Mouse (Mus musculus) intestine, postnatal 0 days (tissue): ENCODE measurements at regions not wholly inside any gene's neighbourhood (a gene's known extent, or its start where the extent isn't known, plus 50 kb on each side); places are given as distances from the start of the nearest gene placed in this dataset.

Experiments used
- ATAC-seq: fragments of 200-750 bp; cut with Nextera tagmentation; 2 replicates; pipeline ENCODE4 v1.8.0; 2017; ENCODE audit warnings: mild to moderate bottlenecking, moderate TSS enrichment, moderate library complexity
- H3K27ac ChIP-seq: fragments of 300-500 bp; sonication (generic); 2 replicates; pipeline ENCODE4 v1.5.1; 2014; ENCODE audit warnings: mild to moderate bottlenecking, low read depth, low read length, moderate library complexity
- H3K27me3 ChIP-seq: fragments of 300-500 bp; sonication (generic); replicated peaks from 2 replicates; pipeline ENCODE4 v1.6.1; 2014; ENCODE audit warnings: low read length, mixed read lengths; ENCODE audit not compliant: control insufficient read depth, insufficient read depth
- H3K36me3 ChIP-seq: fragments of 300-500 bp; sonication (generic); 2 replicates; pipeline ENCODE4 v1.6.1; 2014; ENCODE audit warnings: mild to moderate bottlenecking, moderate library complexity; ENCODE audit not compliant: control insufficient read depth, insufficient read depth
- H3K4me1 ChIP-seq: fragments of 300-500 bp; sonication (generic); replicated peaks from 2 replicates; pipeline ENCODE4 v1.6.1; 2014; ENCODE audit warnings: antibody characterized with exemption, low read length, mixed read lengths; ENCODE audit not compliant: control insufficient read depth, insufficient read depth
- H3K4me2 ChIP-seq: fragments of 300-500 bp; sonication (generic); replicated peaks from 2 replicates; pipeline ENCODE4 v1.6.1; 2014; ENCODE audit warnings: low read depth, mild to moderate bottlenecking, moderate library complexity
- H3K4me3 ChIP-seq: fragments of 300-500 bp; sonication (generic); 2 replicates; pipeline ENCODE4 v1.5.1; 2014; ENCODE audit warnings: low read depth, low read length
- H3K9ac ChIP-seq: fragments of 300-500 bp; sonication (generic); 2 replicates; pipeline ENCODE4 v1.6.1; 2014; ENCODE audit warnings: mild to moderate bottlenecking, low read depth, low read length
- H3K9me3 ChIP-seq: fragments of 300-500 bp; sonication (generic); 2 replicates; pipeline ENCODE4 v1.6.1; 2016; ENCODE audit warnings: mixed run types; ENCODE audit not compliant: control insufficient read depth
- CTCF ChIP-seq: sonication (generic); IDR thresholded peaks from 2 replicates; pipeline ENCODE4 v1.5.1; 2016; ENCODE audit warnings: low read depth, mild to moderate bottlenecking, control low read depth, antibody characterized with exemption, moderate library complexity
- whole genome bisulfite sequencing: fragments of 180-500 bp; shearing (Covaris S2); extraction: QIAGEN DNeasy Blood & Tissue Kit; methylation state at CpG from one replicate; pipeline ENCODE4 v1.1.7; 2014; 5-methylcytosine and 5-hydroxymethylcytosine counted together

DNA sequence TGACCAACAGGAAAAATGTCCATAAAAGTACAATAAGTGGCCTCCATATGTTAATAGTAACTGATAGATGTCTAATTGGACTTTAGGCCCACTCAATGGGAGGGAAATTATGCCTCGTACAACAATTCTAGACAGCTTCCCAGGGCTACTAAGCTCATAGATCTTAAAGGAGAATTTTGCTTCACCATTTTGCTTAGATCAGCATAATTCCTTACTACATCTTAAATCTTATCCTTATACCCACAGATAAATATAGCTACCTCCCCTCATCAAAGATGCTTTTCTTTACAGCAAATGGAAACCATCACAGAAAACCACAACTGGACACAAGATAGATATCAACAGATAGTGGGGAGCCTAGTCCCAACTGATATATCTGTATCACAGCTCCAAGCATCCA, 263.6 kb upstream of the Intu start:
- Histone ChIP-seq H3K9ac (no peak overlapping the region), H3K4me2 (no peak overlapping the region), H3K4me1 (no peaks in the 10 kb centered on the region), H3K9me3 (no peaks in the 10 kb centered on the region), H3K4me3 (no peak overlapping the region), H3K36me3 (no peaks in the 10 kb centered on the region), H3K27ac (no peak overlapping the region), H3K27me3 (no peaks in the 10 kb centered on the region)
- no peak for TF ChIP-seq CTCF
- no peak for ATAC-seq
- WGBS = 94% methylated on average over 1 of the region's 1 CpGs

- 76% methylated on average over 1 of the region's 1 CpGs for WGBS
- Histone ChIP-seq H3K9me3 (no peaks in the 10 kb centered on the region), H3K9ac (no peak overlapping the region), H3K4me2 (no peak overlapping the region), H3K27ac (no peak overlapping the region), H3K4me1 (no peaks in the 10 kb centered on the region), H3K36me3 (no peaks in the 10 kb centered on the region), H3K4me3 (no peak overlapping the region), H3K27me3 (no peaks in the 10 kb centered on the region)
- ATAC-seq = no peak
- TF ChIP-seq CTCF = no peak
Measured at GRCm38 (mm10) chr3:40282926-40283325, 248.2 kb upstream of the Intu start.

DNA sequence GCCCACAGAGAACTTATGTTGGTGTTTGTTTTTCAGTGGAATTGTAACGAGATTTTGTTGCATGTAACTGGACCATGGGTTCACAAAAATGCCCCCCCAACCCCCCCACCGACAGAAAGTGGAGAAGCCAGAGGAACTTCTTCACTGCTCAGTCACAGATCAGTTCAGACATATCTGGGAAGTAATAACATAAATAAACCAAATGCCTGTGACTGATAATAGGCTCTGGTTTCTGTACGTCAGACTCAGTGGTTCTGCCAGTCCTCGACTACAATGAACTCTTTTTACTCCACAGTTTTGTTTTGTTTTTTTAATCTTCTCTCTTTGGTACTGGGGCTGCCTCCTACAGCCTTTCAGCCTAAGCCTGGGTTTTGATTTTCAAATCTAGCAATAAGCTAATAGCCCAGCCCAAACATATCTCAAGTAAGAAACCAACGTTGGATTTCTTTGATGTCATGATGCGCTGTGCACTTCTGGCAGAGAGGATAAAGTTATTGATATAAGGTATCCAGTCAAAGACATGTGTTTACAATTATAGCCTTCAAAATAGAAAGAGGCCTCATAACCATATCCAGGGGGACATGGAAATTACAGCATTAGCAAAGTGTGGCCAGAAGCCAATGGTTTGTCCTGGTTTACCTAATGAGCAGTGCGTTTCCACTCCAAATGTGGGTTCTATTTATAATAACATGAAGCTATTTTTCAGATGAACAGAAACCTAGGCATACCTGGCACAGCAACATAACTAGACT, 244.0 kb upstream of the Intu start:
- WGBS = 60% methylated on average over 7 of the region's 7 CpGs
- no peak for ATAC-seq

GRCm38 (mm10) chr3:40297120-40297519, 234.0 kb upstream of the Intu start:
- H3K27ac ChIP-seq = no peak overlapping the region
- H3K27me3 ChIP-seq = no peaks in the 10 kb centered on the region
- H3K4me2 ChIP-seq = no peak overlapping the region
- TF ChIP-seq CTCF = no peak
- ATAC-seq = no peak
- no peaks in the 10 kb centered on the region for H3K9me3 ChIP-seq
- H3K9ac ChIP-seq = no peak overlapping the region
- no peaks in the 10 kb centered on the region for H3K4me1 ChIP-seq
- H3K36me3 ChIP-seq = no peaks in the 10 kb centered on the region
- H3K4me3 ChIP-seq = no peak overlapping the region

More for the DNA sequence above, 244.0 kb upstream of the Intu start:
- Histone ChIP-seq H3K9ac (no peak overlapping the region), H3K4me2 (no peak overlapping the region), H3K4me1 (no peaks in the 10 kb centered on the region), H3K27me3 (no peaks in the 10 kb centered on the region), H3K36me3 (no peaks in the 10 kb centered on the region), H3K27ac (no peak overlapping the region), H3K9me3 (no peaks in the 10 kb centered on the region), H3K4me3 (no peak overlapping the region)
- no peak for TF ChIP-seq CTCF

GRCm38 (mm10) chr3:40320319-40320718, 210.8 kb upstream of the Intu start:
- Histone ChIP-seq H3K27me3 (no peaks in the 10 kb centered on the region), H3K36me3 (no peaks in the 10 kb centered on the region), H3K27ac (no peak overlapping the region), H3K9me3 (no peaks in the 10 kb centered on the region), H3K4me1 (no peaks in the 10 kb centered on the region), H3K4me3 (no peak overlapping the region), H3K4me2 (no peak overlapping the region), H3K9ac (no peak overlapping the region)
- WGBS = 79% methylated on average over 5 of the region's 5 CpGs
- no peak for ATAC-seq
- TF ChIP-seq CTCF = no peak

- Histone ChIP-seq H3K9ac (no peak overlapping the region), H3K36me3 (no peaks in the 10 kb centered on the region), H3K9me3 (no peaks in the 10 kb centered on the region), H3K4me3 (no peak overlapping the region), H3K4me1 (no peaks in the 10 kb centered on the region), H3K27me3 (no peaks in the 10 kb centered on the region), H3K27ac (no peak overlapping the region), H3K4me2 (no peak overlapping the region)
- no peak; the same call in 1 of the 2 replicates for ATAC-seq
- TF ChIP-seq CTCF = no peak
- WGBS = 78% methylated on average over 22 of the region's 22 CpGs
Measured at GRCm38 (mm10) chr3:40325872-40326803, 204.9 kb upstream of the Intu start.
